Mouse (Mus musculus): ENCODE data around the gene Dlx6. TPM values are rescaled to one million over a fixed set of nuclear protein-coding genes. Genes with fewer than 3 reads are reported as not detected.

Gene Dlx6
- polyA plus RNA-seq, 1 experiment from 2014 or later, result 0.19 TPM

DNA sequence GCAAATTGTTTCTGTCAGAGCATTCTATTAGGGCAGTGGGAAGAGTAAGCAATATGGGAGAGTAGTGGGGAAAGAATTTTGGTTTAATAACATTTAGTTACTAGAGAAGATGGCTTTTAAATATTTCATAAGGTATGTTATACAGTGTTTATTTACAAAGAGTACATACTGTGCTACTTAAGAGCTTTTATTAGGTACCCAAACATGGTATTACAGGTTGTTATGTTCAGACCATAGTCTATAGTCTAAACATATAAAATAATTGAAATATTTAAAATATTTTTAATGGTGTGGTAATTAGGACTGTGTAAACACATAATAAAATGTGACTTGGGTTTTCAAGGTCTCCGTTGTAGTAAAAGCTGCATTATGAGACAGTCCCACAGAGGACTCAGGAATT is 51.2 kb downstream of the Dlx6 start:
- Histone ChIP-seq H3K4me2 (no peak overlapping the region), H3K4me1 (replicated peaks) (peaks cover 3% of the 10 kb centered on the region; the same call in 1 of the 2 replicates), H3K4me3 (no peak overlapping the region), H3K9me3 (replicated peaks) (no peaks in the 10 kb centered on the region), H3K27ac (no peak overlapping the region), H3K9ac (no peak overlapping the region), H3K36me3 (no peaks in the 10 kb centered on the region), H3K27me3 (no peaks in the 10 kb centered on the region)
- ATAC-seq (replicated peaks; ENCODE audit: insufficient number of reproducible peaks, insufficient read depth, low FRiP score, low read depth), result no peak
- 73% methylated on average over 1 of the region's 1 CpGs for WGBS

DNA sequence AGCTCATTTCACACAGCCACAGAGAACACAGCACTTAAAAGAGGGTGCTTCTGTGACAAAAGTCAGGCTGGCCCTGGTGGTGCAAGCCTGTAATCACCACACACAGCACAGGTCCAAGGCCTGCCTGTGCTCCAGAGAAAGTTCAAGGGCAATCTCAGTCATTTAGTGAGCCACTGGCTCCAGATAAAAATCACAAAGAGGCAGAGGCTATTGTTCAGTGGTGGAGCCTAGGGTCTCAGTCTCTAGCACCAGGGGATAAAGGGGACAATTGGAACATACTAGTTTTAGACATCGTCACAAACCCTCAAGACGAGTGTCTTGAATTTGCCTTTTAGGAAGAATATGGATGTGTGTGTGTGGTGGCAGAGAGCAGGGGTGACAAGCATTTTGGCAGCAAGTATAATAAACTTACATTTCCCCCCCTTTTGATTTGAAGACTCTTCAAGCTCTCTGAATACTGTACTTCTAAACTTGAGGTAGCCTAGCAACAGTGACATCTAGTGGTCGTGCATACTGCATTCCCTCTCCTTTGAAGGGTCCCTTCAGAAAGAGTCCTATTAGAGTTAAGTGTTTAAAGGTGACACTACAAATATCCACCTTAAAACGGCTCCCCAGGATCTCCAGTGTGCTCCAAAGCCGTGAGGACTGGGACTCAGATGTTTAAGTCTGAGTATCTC is 51.9 kb downstream of the Dlx6 start:
- Histone ChIP-seq H3K9ac (no peak overlapping the region), H3K27ac (no peak overlapping the region), H3K27me3 (no peaks in the 10 kb centered on the region), H3K9me3 (replicated peaks) (no peaks in the 10 kb centered on the region), H3K4me3 (no peak overlapping the region), H3K4me1 (replicated peaks) (no peaks in the 10 kb centered on the region), H3K4me2 (no peak overlapping the region), H3K36me3 (no peaks in the 10 kb centered on the region)
- WGBS, result 32% methylated on average over 5 of the region's 5 CpGs
- no peak for ATAC-seq (replicated peaks; ENCODE audit: insufficient number of reproducible peaks, insufficient read depth, low FRiP score, low read depth)

DNA sequence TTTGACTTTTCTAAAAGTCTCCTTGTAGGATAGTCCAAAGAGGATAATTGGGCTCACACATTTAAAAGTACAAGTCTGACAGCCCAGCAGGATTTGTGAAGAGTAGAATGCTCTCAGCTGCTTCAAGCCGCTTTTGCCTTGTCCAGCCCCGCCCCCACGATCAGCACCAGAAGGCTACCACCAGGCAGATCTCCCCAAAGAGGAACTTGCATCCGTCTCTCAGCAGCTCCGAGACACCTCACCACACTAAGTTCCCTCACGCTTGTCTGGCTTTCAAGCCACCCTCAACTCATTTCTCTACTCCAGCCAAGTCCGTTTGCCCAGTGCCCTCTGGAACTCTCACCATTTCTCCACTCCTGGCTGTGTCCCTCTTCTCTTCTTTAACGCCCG is 52.4 kb downstream of the Dlx6 start:
- no peak for ATAC-seq (replicated peaks; ENCODE audit: insufficient number of reproducible peaks, insufficient read depth, low FRiP score, low read depth)
- H3K4me3 ChIP-seq, result no peak overlapping the region
- 44% methylated on average over 9 of the region's 9 CpGs for WGBS
- no peaks in the 10 kb centered on the region for H3K27me3 ChIP-seq
- H3K4me1 ChIP-seq (replicated peaks), result no peaks in the 10 kb centered on the region
- H3K36me3 ChIP-seq, result no peaks in the 10 kb centered on the region
- no peak overlapping the region for H3K4me2 ChIP-seq
- H3K9me3 ChIP-seq (replicated peaks), result no peaks in the 10 kb centered on the region
- H3K27ac ChIP-seq, result no peak overlapping the region
- H3K9ac ChIP-seq, result no peak overlapping the region

DNA sequence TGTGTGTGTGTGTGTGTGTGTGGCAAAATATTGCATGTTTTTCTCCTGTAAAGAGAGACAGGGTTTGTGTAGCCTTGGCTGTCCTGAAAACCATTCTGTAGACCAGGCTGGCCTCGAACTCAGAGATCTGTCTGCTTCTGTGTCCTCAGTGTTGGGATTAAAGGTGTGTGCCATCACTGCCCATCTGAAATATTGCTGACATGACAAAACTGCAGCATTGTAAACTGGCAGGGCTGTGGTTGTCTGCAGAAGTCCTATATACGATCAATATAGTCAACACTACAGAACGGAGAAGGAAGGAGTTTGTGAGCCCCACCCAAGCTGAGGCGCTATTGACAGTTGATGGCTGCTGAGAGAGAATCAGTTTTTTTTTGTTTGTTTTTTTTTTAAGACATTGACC is 54.2 kb downstream of the Dlx6 start:
- Histone ChIP-seq H3K4me3 (no peak overlapping the region), H3K36me3 (no peaks in the 10 kb centered on the region), H3K9ac (no peak overlapping the region), H3K4me1 (replicated peaks) (no peaks in the 10 kb centered on the region), H3K4me2 (no peak overlapping the region), H3K27ac (no peak overlapping the region), H3K9me3 (replicated peaks) (no peaks in the 10 kb centered on the region), H3K27me3 (no peaks in the 10 kb centered on the region)
- no peak for ATAC-seq (replicated peaks; ENCODE audit: insufficient number of reproducible peaks, insufficient read depth, low FRiP score, low read depth)
- 87% methylated on average over 4 of the region's 4 CpGs for WGBS

Other genes with a start within 250 kb of the Dlx6 start
- gene Dlx5, start 18.8 kb downstream of the Dlx6 start, polyA plus RNA-seq (2015; fragmentation: Nextera tagmentation; extraction: Ambion mirVana), result 1.0 and 1.3 TPM in 2 replicates
- gene Sdhaf3, start 92.7 kb downstream of the Dlx6 start, polyA plus RNA-seq (2015; fragmentation: Nextera tagmentation; extraction: Ambion mirVana), result 4.3 and 4.5 TPM in 2 replicates

Data from heart, embryonic 15.5 days (tissue).